In the genomic region with DNA sequence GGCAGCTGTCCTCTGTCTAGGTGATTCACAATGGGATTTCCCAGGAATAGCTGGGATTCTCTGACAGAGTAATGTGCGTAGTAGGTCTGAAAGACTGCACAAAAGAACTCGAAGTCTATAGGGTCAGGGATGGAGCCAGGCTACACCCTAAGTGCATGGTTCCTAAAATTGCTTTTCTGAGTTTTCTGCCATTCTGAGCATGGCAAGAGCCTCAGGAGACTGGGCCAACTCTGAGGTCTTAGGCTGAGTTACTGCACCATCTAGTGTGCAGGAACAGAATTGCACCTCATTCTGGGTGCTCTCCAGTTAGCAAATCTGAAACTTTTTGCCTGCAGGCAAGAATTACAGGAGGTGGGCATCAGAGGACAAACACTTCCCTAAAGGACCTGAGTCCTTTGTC, we compare ENCODE assay signal across 9 mouse cellular contexts. TPM values are rescaled to one million over a fixed set of nuclear protein-coding genes. Genes with fewer than 3 reads are reported as not detected.
DNase-seq lines count a peak whose midpoint lies in the region; TF ChIP-seq lines count a peak whose summit lies in the region.
"Had no signal": no experiment of that assay in that cellular context is flagged by ENCODE, and none has a peak within 500 bp of the region (broad histone marks: within the 10 kb centered on the region; RNA-seq: fewer than 3 reads in every experiment).

No protein-coding gene starts in this region.

- 38% methylated on average over 2 of the region's 2 CpGs for WGBS in embryonic facial prominence, embryonic 10.5 days

- H3K27me3 ChIP-seq in embryonic facial prominence, embryonic 10.5 days (replicated peaks; ENCODE audit: low read depth, poor library complexity, severe bottlenecking), result no peaks in the 10 kb centered on the region

- intact Hi-C loops in left cerebral cortex, adult 2 months (cut with DNase I), result loop anchor here (2.0 to 5.0 kb wide), 2 partner anchors 467 to 1605 kb away; a partner anchor contains a TSS

- no peak overlapping the region for H3K27ac ChIP-seq in embryonic facial prominence, embryonic 10.5 days (replicated peaks)
- H3K27ac ChIP-seq in left cerebral cortex, adult 2 months, result no peak overlapping the region
- H3K27ac ChIP-seq: macrophage had no signal

- H3K36me3 ChIP-seq in embryonic facial prominence, embryonic 10.5 days (replicated peaks), result no peaks in the 10 kb centered on the region

- H3K4me1 ChIP-seq in embryonic facial prominence, embryonic 10.5 days, result no peaks in the 10 kb centered on the region

- TF ChIP-seq CTCF in left cerebral cortex, adult 2 months (IDR thresholded peaks at IDR 0.05), result peak; percentile 74

- 0 out of 2 replicates have a peak, but pooled peaks cover 6% of the 10 kb centered on the region for H3K9me3 ChIP-seq in embryonic facial prominence, embryonic 10.5 days

- no peak overlapping the region for H3K4me3 ChIP-seq in embryonic facial prominence, embryonic 10.5 days
- no peak overlapping the region for H3K4me3 ChIP-seq in left cerebral cortex, adult 2 months

- DNase-seq in cerebellum, adult 11-12 months, result peak; percentile 9
- no peak for DNase-seq in cerebellum, adult 11 months
- peak; percentile 4 for DNase-seq in ovary, postnatal 14 days (ENCODE audit: low spot score)
- DNase-seq in ovary, postnatal 36 days (ENCODE audit: low spot score), result no peak
- DNase-seq in embryonic facial prominence, embryonic 10.5 days (ENCODE audit: low spot score), result peak; percentile 25
- peak in 1 of 2 experiments; percentile 33 for DNase-seq in left cerebral cortex, adult 2 months (ENCODE audit: extremely low spot score in 1 of 2, low spot score in 2 of 2)
- peak; percentile 2 for DNase-seq in naive thymus-derived CD4-positive, alpha-beta T cell, adult 2 months (ENCODE audit: low read depth)
- no peak for DNase-seq in natural killer cell, adult 2 months (ENCODE audit: low spot score in 2 of 2)

RNA-seq across cellular contexts. Expression of a gene that starts 6.2 kb away (rescaled TPM):
- polyA plus RNA-seq in embryonic facial prominence, embryonic 10.5 days (2016; fragmentation: Nextera tagmentation; extraction: Ambion mirVana), result not detected in 2 replicates
- not detected for total RNA-seq in left cerebral cortex, adult 2 months (2021)
- polyA plus RNA-seq: macrophage had no signal

RNA-seq across cellular contexts. Expression of a gene that starts 23.2 kb away (rescaled TPM):
- polyA plus RNA-seq in embryonic facial prominence, embryonic 10.5 days (2016; fragmentation: Nextera tagmentation; extraction: Ambion mirVana), result not detected in 2 replicates
- not detected for total RNA-seq in left cerebral cortex, adult 2 months (2021)
- polyA plus RNA-seq: macrophage had no signal

RNA-seq across cellular contexts. Expression of a gene that starts 38.1 kb away (rescaled TPM):
- not detected in 2 replicates for polyA plus RNA-seq in embryonic facial prominence, embryonic 10.5 days (2016; fragmentation: Nextera tagmentation; extraction: Ambion mirVana)
- not detected for total RNA-seq in left cerebral cortex, adult 2 months (2021)
- polyA plus RNA-seq: macrophage had no signal

Comparison
In these comparisons a context has a peak if more than half of its experiments do, and no peak if none do; other contexts are left out.
1. DNase-seq: peak in cerebellum, adult 11-12 months (single experiment), ovary, postnatal 14 days (single experiment), embryonic facial prominence, embryonic 10.5 days (single experiment) and naive thymus-derived CD4-positive, alpha-beta T cell, adult 2 months (single experiment); none in cerebellum, adult 11 months (single experiment), ovary, postnatal 36 days (single experiment) and natural killer cell, adult 2 months (0 of 2).